Mouse (Mus musculus): ENCODE results near the gene Aebp2.
"Not testable (repeated sequence)": the region's sequence is repeated elsewhere in the genome, so short reads cannot be mapped to it uniquely, and the experiment has no call there.

Gene Aebp2

GRCm38 (mm10) chr6:140651923-140652322, 29.5 kb downstream of the Aebp2 start:
- DNase-seq (ENCODE audit: extremely low read depth, low read depth), result no peak

- DNase-seq (ENCODE audit: extremely low read depth, low read depth), result no peak
Measured at GRCm38 (mm10) chr6:140655451-140655850, 33.0 kb downstream of the Aebp2 start.

- DNase-seq (ENCODE audit: extremely low read depth, low read depth), result no peak
Measured at GRCm38 (mm10) chr6:140656991-140657390, 34.5 kb downstream of the Aebp2 start.

- no peak for DNase-seq (ENCODE audit: extremely low read depth, low read depth)
Measured at GRCm38 (mm10) chr6:140657920-140658522, 35.6 kb downstream of the Aebp2 start.

- DNase-seq (ENCODE audit: extremely low read depth, low read depth), result no peak
Measured at GRCm38 (mm10) chr6:140661111-140661510, 38.6 kb downstream of the Aebp2 start.

- DNase-seq (ENCODE audit: extremely low read depth, low read depth), result no peak
Measured at GRCm38 (mm10) chr6:140661777-140662176, 39.3 kb downstream of the Aebp2 start.

GRCm38 (mm10) chr6:140662290-140662689, 39.8 kb downstream of the Aebp2 start:
- DNase-seq (ENCODE audit: extremely low read depth, low read depth), result no peak

- DNase-seq (ENCODE audit: extremely low read depth, low read depth), result not testable (repeated sequence)
Measured at GRCm38 (mm10) chr6:140662697-140663096, 40.2 kb downstream of the Aebp2 start.

- DNase-seq (ENCODE audit: extremely low read depth, low read depth), result no peak
Measured at GRCm38 (mm10) chr6:140664611-140665010, 42.1 kb downstream of the Aebp2 start.

- DNase-seq (ENCODE audit: extremely low read depth, low read depth), result no peak
Measured at GRCm38 (mm10) chr6:140666486-140667240, 44.2 kb downstream of the Aebp2 start.

- DNase-seq (ENCODE audit: extremely low read depth, low read depth), result no peak
Measured at GRCm38 (mm10) chr6:140667289-140667906, 44.9 kb downstream of the Aebp2 start.

GRCm38 (mm10) chr6:140674414-140674813, 52.0 kb downstream of the Aebp2 start:
- no peak for DNase-seq (ENCODE audit: extremely low read depth, low read depth)

- DNase-seq (ENCODE audit: extremely low read depth, low read depth), result no peak
Measured at GRCm38 (mm10) chr6:140676094-140676493, 53.6 kb downstream of the Aebp2 start.

GRCm38 (mm10) chr6:140677041-140677440, 54.6 kb downstream of the Aebp2 start:
- no peak for DNase-seq (ENCODE audit: extremely low read depth, low read depth)

GRCm38 (mm10) chr6:140677960-140678359, 55.5 kb downstream of the Aebp2 start:
- no peak for DNase-seq (ENCODE audit: extremely low read depth, low read depth)

GRCm38 (mm10) chr6:140678658-140679271, 56.3 kb downstream of the Aebp2 start:
- DNase-seq (ENCODE audit: extremely low read depth, low read depth), result no peak

- no peak for DNase-seq (ENCODE audit: extremely low read depth, low read depth)
Measured at GRCm38 (mm10) chr6:140680713-140681112, 58.2 kb downstream of the Aebp2 start.

- DNase-seq (ENCODE audit: extremely low read depth, low read depth), result no peak
Measured at GRCm38 (mm10) chr6:140682829-140683228, 60.4 kb downstream of the Aebp2 start.

- no peak for DNase-seq (ENCODE audit: extremely low read depth, low read depth)
Measured at GRCm38 (mm10) chr6:140684403-140684802, 61.9 kb downstream of the Aebp2 start.

- no peak for DNase-seq (ENCODE audit: extremely low read depth, low read depth)
Measured at GRCm38 (mm10) chr6:140689617-140690404, 67.3 kb downstream of the Aebp2 start.

GRCm38 (mm10) chr6:140692160-140692559, 69.7 kb downstream of the Aebp2 start:
- DNase-seq (ENCODE audit: extremely low read depth, low read depth), result no peak

Data from MEL-GATA-1-ER (cell line).